Comparison of ENCODE assay signal across 8 mouse cellular contexts in genomic region chr3:116861540-116862067, GRCm38 (mm10). TPM values are rescaled to one million over a fixed set of nuclear protein-coding genes. Genes with fewer than 3 reads are reported as not detected.
DNase-seq lines count a peak whose midpoint lies in the region; ATAC-seq and TF ChIP-seq lines count a peak whose summit lies in the region.

No protein-coding gene starts in this region.

- ATAC-seq in megakaryocyte, adult 5-6 weeks (ENCODE audit: poor library complexity, severe bottlenecking) = peak; percentile 69

- no peak; the same call in 1 of the 2 replicates for TF ChIP-seq CTCF in left cerebral cortex, adult 2 months (IDR thresholded peaks at IDR 0.05)

- intact Hi-C loops in left cerebral cortex, adult 2 months (cut with DNase I) = no loop called here

- no peak overlapping the region for H3K27ac ChIP-seq in left cerebral cortex, adult 2 months

- peak; percentile 33 for DNase-seq in WW6 (ENCODE audit: low read depth, low spot score)
- DNase-seq in cerebellum, postnatal 36 days = peak; percentile 30 to 37
- peak; percentile 6 to 21 for DNase-seq in gastrocnemius, adult 8-10 months (ENCODE audit: low spot score in 2 of 2)
- peak; percentile 28 for DNase-seq in hindlimb bud, embryonic 11.5 days (ENCODE audit: extremely low spot score, low read depth, low spot score)
- DNase-seq in left cerebral cortex, adult 2 months (ENCODE audit: extremely low spot score in 1 of 2, low spot score in 2 of 2) = peak; percentile 30 to 46
- peak; percentile 8 for DNase-seq in retina, postnatal 7 days (ENCODE audit: low read depth, low spot score)
- DNase-seq in thymus, postnatal 4 days = peak; percentile 82

- peak overlapping the region; percentile 52 for H3K4me3 ChIP-seq in left cerebral cortex, adult 2 months

RNA-seq across cellular contexts. Expression of gene Frrs1, which starts 2.3 kb away (rescaled TPM):
- total RNA-seq in gastrocnemius, adult 8-10 months (2022) = 1 to 10 TPM; 1.9 to 4.5 (median 3.0) TPM
- 1 to 10 TPM in 1 of 2 experiments, under 1 TPM in 1; 0.57 to 1.1 TPM for total RNA-seq in left cerebral cortex, adult 2 months (2021)
- total RNA-seq in megakaryocyte, adult 5-6 weeks (2015) = 54.3 and 54.9 TPM in 2 replicates
- 37.9 and 38.4 TPM in 2 replicates for total RNA-seq in megakaryocyte, adult 5-6 weeks (2017)

RNA-seq across cellular contexts. Expression of gene Agl, which starts 53.6 kb away (rescaled TPM):
- total RNA-seq in gastrocnemius, adult 8-10 months (2022) = 100 to 1,000 TPM; 785 to 946 (median 837) TPM
- total RNA-seq in left cerebral cortex, adult 2 months (2021) = 10 to 100 TPM; 25.3 to 25.8 TPM
- 15.5 and 21.4 TPM in 2 replicates for total RNA-seq in megakaryocyte, adult 5-6 weeks (2015)
- 19.3 and 20.6 TPM in 2 replicates for total RNA-seq in megakaryocyte, adult 5-6 weeks (2017)

Comparison
In these comparisons a context has a peak if more than half of its experiments do, and no peak if none do; other contexts are left out.
1. DNase-seq: peak in every context shown above with its lines; median percentile 82 in thymus, postnatal 4 days; 38 in left cerebral cortex, adult 2 months; 34 in cerebellum, postnatal 36 days; 33 in WW6; 28 in hindlimb bud, embryonic 11.5 days; 14 in gastrocnemius, adult 8-10 months; 8 in retina, postnatal 7 days.
2. RNA of gene Frrs1, which starts 2.3 kb away (total RNA-seq): 37.9 to 54.9 TPM in megakaryocyte, adult 5-6 weeks; 1.9 to 4.5 TPM in gastrocnemius, adult 8-10 months and 0.57 to 1.1 TPM in left cerebral cortex, adult 2 months; every median in the first group is over 4 times any median in the second.
3. RNA of gene Agl, which starts 53.6 kb away (total RNA-seq): 785 to 946 TPM in gastrocnemius, adult 8-10 months; 25.3 to 25.8 TPM in left cerebral cortex, adult 2 months and 15.5 to 21.4 TPM in megakaryocyte, adult 5-6 weeks; every median in the first group is over 10 times any median in the second.